Mouse (Mus musculus): ENCODE results near the gene Stx11. TPM values are rescaled to one million over a fixed set of nuclear protein-coding genes. Genes with fewer than 3 reads are reported as not detected.

The Stx11 gene
- total and polyA plus RNA-seq, 2 experiments from 2014 or later: 0.91 to 1.3 TPM

GRCm38 (mm10) chr10:12909891-12910290, 54.2 kb downstream of the Stx11 start:
- Histone ChIP-seq H3K9ac (replicated peaks; ENCODE audit: low read length) (no peak overlapping the region), H3K27me3 (ENCODE audit: insufficient read depth, low read length) (no peaks in the 10 kb centered on the region), H3K36me3 (ENCODE audit: insufficient read depth, low read length) (no peaks in the 10 kb centered on the region), H3K4me1 (ENCODE audit: insufficient read depth, low read length) (no peaks in the 10 kb centered on the region), H3K27ac (no peak overlapping the region), H3K4me3 (ENCODE audit: low read length) (no peak overlapping the region), H3K4me2 (ENCODE audit: low read depth, low read length) (no peak overlapping the region), H3K9me3 (ENCODE audit: low read length) (no peaks in the 10 kb centered on the region)
- no peak for TF ChIP-seq CTCF (IDR thresholded peaks at IDR 0.05; ENCODE audit: low read depth)
- WGBS: 89% methylated on average over 2 of the region's 2 CpGs
- no peak for DNase-seq (ENCODE audit: low spot score)
- ATAC-seq: no peak

GRCm38 (mm10) chr10:12909179-12909578, 54.9 kb downstream of the Stx11 start:
- no peak for DNase-seq (ENCODE audit: low spot score)
- no peak overlapping the region for H3K9ac ChIP-seq (replicated peaks; ENCODE audit: low read length)
- ATAC-seq: no peak
- no peaks in the 10 kb centered on the region for H3K36me3 ChIP-seq (ENCODE audit: insufficient read depth, low read length)
- H3K4me2 ChIP-seq (ENCODE audit: low read depth, low read length): no peak overlapping the region
- no peaks in the 10 kb centered on the region for H3K4me1 ChIP-seq (ENCODE audit: insufficient read depth, low read length)
- no peak overlapping the region for H3K27ac ChIP-seq
- no peak for TF ChIP-seq CTCF (IDR thresholded peaks at IDR 0.05; ENCODE audit: low read depth)
- no peaks in the 10 kb centered on the region for H3K27me3 ChIP-seq (ENCODE audit: insufficient read depth, low read length)
- H3K9me3 ChIP-seq (ENCODE audit: low read length): no peaks in the 10 kb centered on the region
- H3K4me3 ChIP-seq (ENCODE audit: low read length): no peak overlapping the region
- 18% methylated on average over 1 of the region's 1 CpGs for WGBS

GRCm38 (mm10) chr10:12904140-12904528, 60.0 kb downstream of the Stx11 start:
- H3K27ac ChIP-seq: no peak overlapping the region
- H3K9me3 ChIP-seq (ENCODE audit: low read length): no peaks in the 10 kb centered on the region
- no peak for TF ChIP-seq CTCF (IDR thresholded peaks at IDR 0.05; ENCODE audit: low read depth)
- WGBS: 79% methylated on average over 5 of the region's 5 CpGs
- no peak overlapping the region for H3K9ac ChIP-seq (replicated peaks; ENCODE audit: low read length)
- H3K27me3 ChIP-seq (ENCODE audit: insufficient read depth, low read length): no peaks in the 10 kb centered on the region
- ATAC-seq (0 out of 2 replicates have a peak, but pooled peaks have one; percentile 24), DNase-seq (ENCODE audit: low spot score) (no peak)
- no peak overlapping the region for H3K4me2 ChIP-seq (ENCODE audit: low read depth, low read length)
- H3K4me3 ChIP-seq (ENCODE audit: low read length): no peak overlapping the region
- H3K4me1 ChIP-seq (ENCODE audit: insufficient read depth, low read length): no peaks in the 10 kb centered on the region
- H3K36me3 ChIP-seq (ENCODE audit: insufficient read depth, low read length): no peaks in the 10 kb centered on the region

GRCm38 (mm10) chr10:12903440-12904139, 60.5 kb downstream of the Stx11 start:
- no peak for ATAC-seq
- TF ChIP-seq CTCF (IDR thresholded peaks at IDR 0.05; ENCODE audit: low read depth): no peak
- Histone ChIP-seq H3K27ac (no peak overlapping the region), H3K9me3 (ENCODE audit: low read length) (no peaks in the 10 kb centered on the region), H3K9ac (replicated peaks; ENCODE audit: low read length) (no peak overlapping the region), H3K4me2 (ENCODE audit: low read depth, low read length) (no peak overlapping the region), H3K4me1 (ENCODE audit: insufficient read depth, low read length) (no peaks in the 10 kb centered on the region), H3K27me3 (ENCODE audit: insufficient read depth, low read length) (no peaks in the 10 kb centered on the region), H3K36me3 (ENCODE audit: insufficient read depth, low read length) (no peaks in the 10 kb centered on the region), H3K4me3 (ENCODE audit: low read length) (no peak overlapping the region)
- DNase-seq (ENCODE audit: low spot score): no peak
- 86% methylated on average over 5 of the region's 5 CpGs for WGBS

GRCm38 (mm10) chr10:12899901-12900300, 64.2 kb downstream of the Stx11 start:
- no peak for TF ChIP-seq CTCF (IDR thresholded peaks at IDR 0.05; ENCODE audit: low read depth)
- no peaks in the 10 kb centered on the region for H3K27me3 ChIP-seq (ENCODE audit: insufficient read depth, low read length)
- 77% methylated on average over 5 of the region's 5 CpGs for WGBS
- H3K4me1 ChIP-seq (ENCODE audit: insufficient read depth, low read length): no peaks in the 10 kb centered on the region
- H3K9me3 ChIP-seq (ENCODE audit: low read length): no peaks in the 10 kb centered on the region
- ATAC-seq (no peak), DNase-seq (ENCODE audit: low spot score) (no peak)
- no peak overlapping the region for H3K27ac ChIP-seq
- H3K4me2 ChIP-seq (ENCODE audit: low read depth, low read length): no peak overlapping the region
- no peak overlapping the region for H3K9ac ChIP-seq (replicated peaks; ENCODE audit: low read length)
- no peak overlapping the region for H3K4me3 ChIP-seq (ENCODE audit: low read length)
- H3K36me3 ChIP-seq (ENCODE audit: insufficient read depth, low read length): no peaks in the 10 kb centered on the region

GRCm38 (mm10) chr10:12893339-12893738, 70.8 kb downstream of the Stx11 start:
- TF ChIP-seq CTCF (IDR thresholded peaks at IDR 0.05; ENCODE audit: low read depth): no peak
- DNase-seq (ENCODE audit: low spot score): no peak
- Histone ChIP-seq H3K27me3 (ENCODE audit: insufficient read depth, low read length) (no peaks in the 10 kb centered on the region), H3K27ac (no peak overlapping the region), H3K4me3 (ENCODE audit: low read length) (no peak overlapping the region), H3K9ac (replicated peaks; ENCODE audit: low read length) (no peak overlapping the region), H3K36me3 (ENCODE audit: insufficient read depth, low read length) (no peaks in the 10 kb centered on the region), H3K9me3 (ENCODE audit: low read length) (no peaks in the 10 kb centered on the region), H3K4me1 (ENCODE audit: insufficient read depth, low read length) (no peaks in the 10 kb centered on the region), H3K4me2 (ENCODE audit: low read depth, low read length) (no peak overlapping the region)
- ATAC-seq: no peak
- 97% methylated on average over 3 of the region's 3 CpGs for WGBS

GRCm38 (mm10) chr10:12888373-12888772, 75.7 kb downstream of the Stx11 start:
- no peaks in the 10 kb centered on the region for H3K9me3 ChIP-seq (ENCODE audit: low read length)
- no peak for TF ChIP-seq CTCF (IDR thresholded peaks at IDR 0.05; ENCODE audit: low read depth)
- no peak overlapping the region for H3K27ac ChIP-seq
- DNase-seq (ENCODE audit: low spot score) (no peak), ATAC-seq (no peak)
- no peak overlapping the region for H3K4me2 ChIP-seq (ENCODE audit: low read depth, low read length)
- no peak overlapping the region for H3K4me3 ChIP-seq (ENCODE audit: low read length)
- H3K9ac ChIP-seq (replicated peaks; ENCODE audit: low read length): no peak overlapping the region
- H3K27me3 ChIP-seq (ENCODE audit: insufficient read depth, low read length): no peaks in the 10 kb centered on the region
- 77% methylated on average over 13 of the region's 13 CpGs for WGBS
- H3K36me3 ChIP-seq (ENCODE audit: insufficient read depth, low read length): no peaks in the 10 kb centered on the region
- H3K4me1 ChIP-seq (ENCODE audit: insufficient read depth, low read length): no peaks in the 10 kb centered on the region

Other genes with a start within 250 kb of the Stx11 start
- gene Utrn, start 94.9 kb downstream of the Stx11 start, total RNA-seq (2014; rRNA removed): 24.6 and 25.8 TPM in 2 replicates
- 25.0 and 27.3 TPM in 2 replicates for gene Utrn, start 94.9 kb downstream of the Stx11 start, polyA plus RNA-seq (2015; fragmentation: Nextera tagmentation; extraction: Ambion mirVana)
- 18.8 and 27.7 TPM in 2 replicates for gene Sf3b5, start 41.0 kb upstream of the Stx11 start, total RNA-seq (2014; rRNA removed)
- gene Sf3b5, start 41.0 kb upstream of the Stx11 start, polyA plus RNA-seq (2015; fragmentation: Nextera tagmentation; extraction: Ambion mirVana): 27.6 and 28.0 TPM in 2 replicates
- 88.2 and 112 TPM in 2 replicates for gene Plagl1, start 96.2 kb upstream of the Stx11 start, total RNA-seq (2014; rRNA removed)
- gene Plagl1, start 96.2 kb upstream of the Stx11 start, polyA plus RNA-seq (2015; fragmentation: Nextera tagmentation; extraction: Ambion mirVana): 16.6 and 19.8 TPM in 2 replicates
- gene Zc2hc1b, start 213.7 kb upstream of the Stx11 start, total RNA-seq (2014; rRNA removed): not detected in 2 replicates
- not detected in 2 replicates for gene Zc2hc1b, start 213.7 kb upstream of the Stx11 start, polyA plus RNA-seq (2015; fragmentation: Nextera tagmentation; extraction: Ambion mirVana)
- gene Ltv1, start 228.9 kb upstream of the Stx11 start, total RNA-seq (2014; rRNA removed): 9.9 and 14.9 TPM in 2 replicates
- 25.6 and 28.2 TPM in 2 replicates for gene Ltv1, start 228.9 kb upstream of the Stx11 start, polyA plus RNA-seq (2015; fragmentation: Nextera tagmentation; extraction: Ambion mirVana)

Measured in hindbrain, postnatal 0 days (tissue).